Mouse (Mus musculus) megakaryocyte, embryonic 14.5 days (primary cell): ENCODE measurements around the gene Atp6v0a1.

ENCODE experiments used
- FLI1 ChIP-seq: IDR thresholded peaks from 2 replicates; pipeline ENCODE4 v1.6.1; 2012; ENCODE audit warnings: low read length, inconsistent platforms, mixed read lengths
- GATA1 ChIP-seq: IDR thresholded peaks from 3 replicates; pipeline ENCODE4 v1.6.1; 2012; ENCODE audit warnings: mixed read lengths, low read length, inconsistent platforms, borderline replicate concordance

- TF ChIP-seq GATA1 (no peak), FLI1 (no peak)
Measured at GRCm38 (mm10) chr11:100980438-100980837, 28.8 kb upstream of the Atp6v0a1 start.
